Mouse (Mus musculus) ES-E14 (cell line): ENCODE data around the gene Thap12. TPM values are rescaled to one million over a fixed set of nuclear protein-coding genes. Genes with fewer than 3 reads are reported as not detected.

Experiments used
- DNase-seq: peaks from one replicate; pipeline ENCODE4 v3.0.0-alpha.2; 2013; ENCODE audit warnings: low read depth, low spot score
- H3K27ac ChIP-seq: 2 replicates; pipeline ENCODE4 v1.5.1; 2012; ENCODE audit warnings: low read depth, mild to moderate bottlenecking, low read length, moderate library complexity, mixed read lengths; ENCODE audit not compliant: poor library complexity, insufficient read depth, severe bottlenecking
- H3K36me3 ChIP-seq: 2 replicates; pipeline ENCODE4 v1.6.1; 2012; ENCODE audit warnings: mild to moderate bottlenecking, low read length, moderate library complexity, mixed read lengths; ENCODE audit not compliant: control insufficient read depth, poor library complexity, insufficient read depth, severe bottlenecking
- H3K4me1 ChIP-seq, 2 experiments: fragments of 150-350 bp in 1 of 2; sonication (generic) in 1 of 2; 2 replicates each; pipeline ENCODE4 v1.6.1; 2012; ENCODE audit warnings: low read length in 2 of 2, mild to moderate bottlenecking in 1 of 2, mixed read lengths in 1 of 2; ENCODE audit not compliant: control insufficient read depth in 2 of 2, insufficient read depth in 2 of 2, poor library complexity in 1 of 2
- H3K4me3 ChIP-seq, 2 experiments: fragments of 150-350 bp in 1 of 2; sonication (generic) in 1 of 2; 2 replicates each; pipeline ENCODE4 v1.5.1; 2012; ENCODE audit warnings: low read length in 2 of 2, low read depth in 1 of 2, mild to moderate bottlenecking in 1 of 2, mixed read lengths in 1 of 2; ENCODE audit not compliant: insufficient read depth in 1 of 2, poor library complexity in 1 of 2, severe bottlenecking in 1 of 2
- H3K9ac ChIP-seq: 2 replicates; pipeline ENCODE4 v1.6.1; 2012; ENCODE audit warnings: low read depth, mild to moderate bottlenecking, low read length, mixed read lengths; ENCODE audit not compliant: poor library complexity, insufficient read depth, severe bottlenecking
- H3K9me3 ChIP-seq: fragments of 150-350 bp; sonication (generic); 2 replicates; pipeline ENCODE4 v1.6.1; 2012; ENCODE audit warnings: low read depth, mild to moderate bottlenecking, low read length; ENCODE audit not compliant: control insufficient read depth, insufficient read depth
- CHD2 ChIP-seq: IDR thresholded peaks from 2 replicates; pipeline ENCODE4 v1.6.1; 2014; ENCODE audit warnings: mild to moderate bottlenecking, low read depth, low read length, inconsistent platforms
- HCFC1 ChIP-seq: IDR thresholded peaks from 2 replicates; pipeline ENCODE4 v1.6.1; 2012; ENCODE audit warnings: low read length, inconsistent platforms, borderline replicate concordance; ENCODE audit not compliant: insufficient read depth
- MAFK ChIP-seq: IDR thresholded peaks from 2 replicates; pipeline ENCODE4 v1.6.1; 2014; ENCODE audit warnings: mild to moderate bottlenecking, low read depth, low read length, inconsistent platforms; ENCODE audit not compliant: insufficient read depth
- ZC3H11A ChIP-seq: IDR thresholded peaks from 2 replicates; pipeline ENCODE4 v1.6.1; 2012; ENCODE audit warnings: low read depth, mild to moderate bottlenecking, inconsistent platforms, low read length, borderline replicate concordance
- ZNF384 ChIP-seq: IDR thresholded peaks from 2 replicates; pipeline ENCODE4 v1.6.1; 2012; ENCODE audit warnings: low read depth, low read length, inconsistent platforms
- in situ Hi-C, 2 experiments: fragments of 600-800 bp; cut with MboI; formaldehyde crosslinking; loops; one replicate each; pipeline ENCODE4 v1.15.1; 2025; ENCODE audit warnings: low sequenced_read_pairs in 2 of 2, inconsistent platforms in 1 of 2; ENCODE audit not compliant: unreplicated experiment in 2 of 2
- total RNA-seq: library from RNA; depleted of rRNA; stranded (reverse); fragments of 300-350 nt; gene quantifications from 2 replicates; pipeline ENCODE4 v1.2.3, GENCODE M21; 2012

Thap12 gene
- total RNA-seq, 1 experiment, result 29.9 TPM

GRCm38 (mm10) chr7:98682821-98683220 lies 20.1 kb upstream of the Thap12 start:
- TF ChIP-seq MAFK (no peak), ZNF384 (no peak), HCFC1 (no peak), CHD2 (no peak), ZC3H11A (no peak)
- no peaks in the 10 kb centered on the region for H3K36me3 ChIP-seq
- H3K9ac ChIP-seq, result no peak overlapping the region
- H3K9me3 ChIP-seq, result no peaks in the 10 kb centered on the region
- peak overlapping the region in 1 of 2 experiments; percentile 14; a peak in 1 of 4 replicates for H3K4me3 ChIP-seq
- peaks cover 0 to 2% of the 10 kb centered on the region in 2 experiments; a peak in 1 of 4 replicates for H3K4me1 ChIP-seq
- in situ Hi-C loops, result loop anchor here in 1 of 2 experiments (25.0 kb wide), 1 partner anchor 196 kb away; the partner anchor contains the start of gene Lrrc32
- peak; percentile 47 for DNase-seq
- no peak overlapping the region for H3K27ac ChIP-seq

- in situ Hi-C loops, result loop anchor here in 1 of 2 experiments (25.0 kb wide), 1 partner anchor 199 kb away; the partner anchor contains the start of gene Lrrc32
- peaks cover 0 to 2% of the 10 kb centered on the region in 2 experiments; a peak in 1 of 4 replicates for H3K4me1 ChIP-seq
- no peak overlapping the region for H3K9ac ChIP-seq
- no peaks in the 10 kb centered on the region for H3K36me3 ChIP-seq
- no peak for TF ChIP-seq MAFK
- TF ChIP-seq ZC3H11A, result no peak
- TF ChIP-seq CHD2, result no peak
- TF ChIP-seq ZNF384, result no peak
- TF ChIP-seq HCFC1, result no peak
- no peak for DNase-seq
- H3K4me3 ChIP-seq, result no peak overlapping the region
- H3K9me3 ChIP-seq, result no peaks in the 10 kb centered on the region
- H3K27ac ChIP-seq, result no peak overlapping the region
Measured at GRCm38 (mm10) chr7:98685895-98686294, 17.0 kb upstream of the Thap12 start.

- no peak overlapping the region for H3K9ac ChIP-seq
- no peak for TF ChIP-seq CHD2
- TF ChIP-seq ZNF384, result no peak
- no peak for TF ChIP-seq ZC3H11A
- no peak for TF ChIP-seq HCFC1
- no peak for TF ChIP-seq MAFK
- no peak overlapping the region for H3K4me3 ChIP-seq
- H3K9me3 ChIP-seq, result no peaks in the 10 kb centered on the region
- H3K36me3 ChIP-seq, result no peaks in the 10 kb centered on the region
- DNase-seq, result no peak
- no peak overlapping the region for H3K27ac ChIP-seq
- in situ Hi-C loops, result loop anchor here in 1 of 2 experiments (25.0 kb wide), 1 partner anchor 203 kb away; the partner anchor contains the start of gene Lrrc32
- no peaks in the 10 kb centered on the region for H3K4me1 ChIP-seq
Measured at GRCm38 (mm10) chr7:98690126-98690525, 12.8 kb upstream of the Thap12 start.

GRCm38 (mm10) chr7:98690831-98691230 lies 12.1 kb upstream of the Thap12 start:
- Histone ChIP-seq H3K4me3 (no peak overlapping the region), H3K4me1 (no peaks in the 10 kb centered on the region), H3K27ac (no peak overlapping the region), H3K9me3 (no peaks in the 10 kb centered on the region), H3K9ac (no peak overlapping the region), H3K36me3 (no peaks in the 10 kb centered on the region)
- no peak for DNase-seq
- in situ Hi-C loops, result loop anchor here in 1 of 2 experiments (25.0 kb wide), 1 partner anchor 204 kb away; the partner anchor contains the start of gene Lrrc32
- no peak for TF ChIP-seq CHD2
- TF ChIP-seq ZC3H11A, result no peak
- TF ChIP-seq HCFC1, result no peak
- TF ChIP-seq MAFK, result no peak
- TF ChIP-seq ZNF384, result no peak
